Mouse (Mus musculus): ENCODE data around the gene Irf7.

Irf7 gene

DNA sequence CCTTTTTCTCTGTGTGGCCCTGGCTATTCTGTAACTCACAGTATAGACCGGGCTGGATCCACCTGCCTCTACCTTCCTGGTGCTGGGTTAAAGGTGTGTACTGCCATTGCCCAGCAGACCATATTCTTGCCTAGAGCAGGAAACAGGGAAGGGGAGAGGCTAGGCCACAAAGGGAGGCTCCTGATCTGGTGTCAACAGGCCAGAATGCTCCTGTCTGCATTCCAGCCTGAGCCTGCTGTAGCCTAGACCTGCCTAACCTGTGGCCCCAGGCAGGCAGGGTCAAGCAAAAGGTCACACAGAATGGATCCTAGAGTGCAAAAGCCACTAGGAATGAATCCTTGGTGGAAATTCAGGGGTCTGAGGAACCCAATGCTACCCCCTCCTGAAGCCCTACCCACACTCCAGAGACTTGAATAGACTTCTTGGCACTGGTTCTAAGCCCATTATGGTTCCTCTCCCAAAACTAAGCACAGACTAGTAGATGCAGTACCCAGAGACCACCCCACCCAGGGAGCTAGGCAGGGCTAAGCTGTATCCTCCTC lies 46.7 kb downstream of the Irf7 start:
- DNase-seq: peak; percentile 86

DNA sequence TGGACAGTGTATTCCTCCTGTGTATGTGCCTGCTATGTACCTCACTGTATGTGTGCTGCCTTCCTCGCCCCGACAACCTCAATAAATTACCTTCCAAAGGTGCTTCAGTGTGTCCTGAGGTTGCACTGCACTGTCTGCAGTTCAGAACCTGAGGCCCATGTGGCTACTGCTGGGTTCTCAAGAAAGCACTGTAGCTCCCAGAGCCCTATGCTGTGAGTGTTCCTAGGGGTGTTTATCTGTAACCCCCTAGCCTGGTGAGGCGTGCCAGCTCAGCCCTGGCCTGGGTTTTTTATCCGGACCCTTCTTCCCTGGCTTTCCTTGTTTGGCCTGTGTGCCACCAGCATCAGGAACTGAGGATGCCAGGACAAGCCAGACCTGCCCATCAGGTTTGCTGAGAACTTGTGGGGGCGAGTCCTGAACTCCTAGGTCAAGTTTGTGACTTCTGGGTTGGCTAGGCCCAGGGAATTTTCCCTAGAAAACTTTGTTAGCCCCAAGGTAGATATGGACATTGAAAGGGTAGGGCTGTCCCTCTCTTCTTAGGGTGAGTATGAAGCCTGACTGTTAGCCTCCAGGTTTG lies 47.6 kb downstream of the Irf7 start:
- no peak for DNase-seq

DNA sequence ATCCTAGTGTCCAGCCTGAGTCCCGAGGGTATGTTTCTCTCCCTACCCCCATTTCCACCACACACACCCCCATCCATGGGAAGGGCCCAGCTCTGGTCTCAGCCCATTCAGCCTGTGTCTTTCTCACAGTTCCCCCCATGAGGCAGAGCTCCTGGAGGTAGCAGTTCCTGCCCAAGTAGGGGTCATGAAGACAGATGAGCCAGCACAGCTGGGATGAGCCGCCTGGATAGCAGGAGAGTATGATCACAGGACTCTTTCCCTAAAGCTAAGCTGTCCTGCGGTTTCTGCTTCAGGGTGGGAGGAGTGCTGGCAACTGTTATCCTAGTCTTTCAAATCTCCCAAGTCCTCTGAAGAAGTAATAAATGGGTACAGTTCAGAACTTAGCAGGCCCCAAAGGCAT lies 48.1 kb downstream of the Irf7 start:
- DNase-seq: no peak

DNA sequence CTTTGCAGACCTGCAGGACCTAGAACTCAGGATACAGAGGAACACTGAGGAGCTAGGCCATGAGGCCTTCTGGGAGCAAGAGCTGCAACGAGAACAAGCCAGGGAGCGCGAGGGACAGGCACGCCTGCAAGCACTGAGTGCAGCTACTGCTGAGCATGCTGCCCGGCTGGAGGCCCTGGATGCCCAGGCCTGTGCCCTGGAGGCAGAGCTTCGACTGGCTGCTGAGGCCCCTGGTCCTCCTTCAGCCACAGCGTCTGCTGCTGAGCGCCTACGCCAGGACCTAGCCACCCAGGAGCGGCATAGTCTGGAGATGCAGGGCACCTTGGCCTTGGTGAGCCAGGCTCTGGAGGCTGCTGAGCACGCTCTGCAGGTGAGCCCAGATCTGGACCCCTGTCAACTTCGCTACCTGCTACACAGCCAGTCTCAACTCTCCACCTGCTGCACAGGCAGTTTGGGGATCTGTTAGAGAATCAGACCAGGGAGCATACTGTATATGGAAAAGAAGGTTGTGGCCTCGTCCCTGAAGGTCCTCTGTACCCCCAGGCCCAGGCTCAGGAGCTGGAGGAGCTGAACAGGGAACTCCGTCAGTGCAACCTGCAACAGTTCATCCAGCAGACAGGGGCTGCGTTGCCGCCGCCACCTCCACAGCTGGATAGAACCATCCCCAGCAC lies 48.8 kb downstream of the Irf7 start:
- peak; percentile 88 for DNase-seq

DNA sequence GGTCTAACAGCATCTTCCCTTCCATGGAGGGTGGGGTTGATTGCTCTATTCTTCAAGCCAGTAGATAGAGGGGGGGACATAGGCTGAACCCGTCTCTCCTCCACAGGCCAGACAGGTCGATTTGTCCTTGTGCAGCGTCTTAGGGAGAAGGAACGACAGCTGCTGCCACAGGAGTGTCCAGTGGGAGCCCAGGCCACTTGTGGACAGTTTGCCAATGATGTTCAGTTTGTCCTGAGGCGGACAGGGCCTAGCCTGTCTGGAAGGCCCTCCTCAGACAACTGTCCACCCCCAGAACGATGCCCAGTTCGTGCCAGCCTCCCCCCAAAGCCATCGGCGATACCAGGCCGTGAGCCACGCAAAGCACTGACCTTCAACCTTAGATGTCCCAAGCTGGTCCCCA lies 49.4 kb downstream of the Irf7 start:
- DNase-seq: peak; percentile 90

DNA sequence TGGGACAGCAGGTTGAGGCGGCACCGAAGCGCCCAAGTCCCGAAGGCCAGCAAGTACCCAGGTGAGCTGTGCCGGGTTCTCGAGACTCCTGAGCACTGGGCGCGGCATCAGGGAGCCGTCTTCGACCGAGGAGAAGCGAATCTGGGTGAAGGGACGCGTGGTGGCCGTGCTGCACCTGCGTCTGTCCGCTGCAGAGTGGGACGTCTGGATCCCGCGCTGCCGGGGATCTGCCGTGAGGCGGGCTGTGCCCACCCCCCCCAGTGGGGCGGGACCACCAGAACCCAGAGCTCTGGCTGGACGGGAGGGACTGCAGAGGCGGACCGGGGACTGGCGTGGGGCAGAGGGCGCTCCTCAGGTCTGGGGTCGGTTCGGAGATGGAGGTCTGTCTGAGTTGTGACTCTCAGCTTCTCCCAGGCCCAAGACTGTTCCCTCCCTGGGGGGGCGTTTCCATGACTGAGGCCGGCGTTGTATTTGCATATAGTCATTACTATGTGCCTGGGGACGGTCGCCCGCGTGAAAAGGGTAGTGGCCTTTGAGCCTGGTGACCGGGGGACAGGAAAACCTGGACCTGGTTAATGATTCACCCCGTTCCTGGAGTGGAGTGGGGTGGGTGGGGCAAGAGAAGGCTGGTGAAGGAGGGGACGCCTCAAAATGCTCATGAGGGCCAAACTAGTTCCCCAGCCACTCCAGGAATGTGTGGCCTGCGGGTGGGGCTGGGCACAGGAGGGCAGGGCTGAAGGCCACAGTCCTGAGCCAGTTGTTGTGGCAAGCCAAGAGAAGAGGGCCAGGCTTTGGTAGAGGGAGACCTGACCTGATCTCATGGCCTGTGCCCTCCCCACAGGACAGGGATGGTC lies 50.2 kb downstream of the Irf7 start:
- no peak for DNase-seq

DNA sequence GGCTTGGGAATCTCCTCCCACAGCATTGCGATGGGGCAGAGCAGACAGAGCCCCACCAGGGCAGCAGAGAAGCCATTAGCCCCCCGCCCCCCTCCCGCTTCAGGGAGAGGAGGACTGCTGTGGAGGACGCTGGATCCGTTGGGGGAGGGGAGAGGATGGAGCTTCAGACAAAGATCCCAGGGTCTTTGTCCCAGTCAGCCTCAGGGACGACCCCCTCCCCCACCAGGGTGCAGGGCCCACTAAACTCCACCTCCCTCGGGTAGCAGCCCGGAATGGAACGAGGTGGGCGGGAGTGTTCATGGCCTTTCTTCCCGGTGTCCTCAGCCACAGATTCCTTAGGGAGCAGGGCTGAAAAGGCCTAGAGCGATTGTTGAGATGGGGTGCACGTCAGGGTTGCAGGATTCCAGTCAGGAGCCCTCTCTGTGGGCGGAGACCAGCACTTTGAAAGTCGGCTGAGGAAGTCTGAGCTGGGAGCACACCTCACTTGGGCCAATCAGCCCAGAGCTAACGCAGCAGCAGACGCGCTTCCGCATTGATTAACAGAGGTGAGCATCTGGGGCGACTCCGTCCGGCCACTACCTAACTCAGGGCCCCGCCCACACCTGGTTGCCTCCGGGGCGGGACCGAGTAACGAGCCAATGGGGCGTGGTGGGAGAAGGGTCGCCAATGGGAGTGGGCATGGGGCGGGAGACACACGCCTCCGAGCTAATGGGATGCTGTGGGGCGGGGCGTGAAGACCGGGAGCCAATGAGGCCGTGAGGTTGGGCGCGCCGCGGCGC lies 51.0 kb downstream of the Irf7 start, which contains the start of gene Rassf7:
TSS of gene Rassf7 (plus strand) at position 760 of the 779 bp plus-strand sequence.
- DNase-seq: peak; percentile 99

DNA sequence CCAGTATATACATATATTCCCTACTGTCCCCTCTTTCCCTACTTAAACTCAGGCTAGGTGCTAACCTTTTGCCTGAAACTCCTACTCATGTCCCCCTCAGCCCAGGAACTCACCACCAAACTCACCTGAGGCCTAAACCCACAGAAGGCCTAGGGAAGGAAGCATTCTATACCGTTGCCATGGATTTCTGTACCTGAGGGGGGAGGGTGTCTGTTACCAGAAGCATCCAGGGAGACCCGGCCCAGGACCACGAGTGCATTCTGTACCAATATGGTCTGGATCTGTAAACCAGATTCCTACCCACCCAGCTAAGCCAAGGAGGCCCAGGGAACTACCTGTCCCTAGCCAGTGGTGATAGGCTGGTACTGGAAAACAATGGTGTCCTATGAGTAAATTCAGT lies 52.0 kb downstream of the Irf7 start:
- DNase-seq: peak; percentile 78

DNA sequence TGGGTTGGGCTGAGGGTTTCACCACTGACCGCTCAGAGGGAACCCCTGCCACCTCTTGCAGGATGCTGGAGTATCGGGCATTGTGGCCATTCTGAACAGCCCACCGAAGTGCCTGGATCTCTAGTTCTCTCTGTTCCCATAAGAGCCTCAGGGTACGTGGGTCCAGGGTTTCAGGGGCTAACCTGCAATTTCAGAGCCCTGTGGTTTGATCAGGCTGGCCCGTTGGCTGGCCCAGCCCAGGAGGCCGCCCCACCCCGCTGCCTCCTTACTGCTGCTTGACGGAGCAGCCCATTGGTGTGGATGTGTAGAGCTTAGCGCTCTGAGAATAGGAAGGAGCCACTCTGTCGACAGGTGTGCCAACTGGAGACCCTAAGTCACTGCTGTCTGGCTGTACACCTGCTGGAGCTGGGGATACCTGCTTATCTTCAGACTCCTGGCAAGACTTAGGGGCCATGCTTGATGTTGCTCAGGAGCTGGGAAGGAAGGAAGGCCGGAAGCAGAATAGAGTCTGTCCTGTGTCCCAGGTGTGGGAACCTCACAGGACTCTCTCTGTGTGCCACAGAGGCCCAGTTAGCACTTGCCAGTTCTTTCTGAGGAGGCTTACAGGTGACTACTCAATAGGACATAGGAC lies 52.6 kb downstream of the Irf7 start, which contains the start of gene Lmntd2:
TSS of gene Lmntd2 (minus strand) at position 476 of the 631 bp plus-strand sequence.
- DNase-seq: peak; percentile 83

DNA sequence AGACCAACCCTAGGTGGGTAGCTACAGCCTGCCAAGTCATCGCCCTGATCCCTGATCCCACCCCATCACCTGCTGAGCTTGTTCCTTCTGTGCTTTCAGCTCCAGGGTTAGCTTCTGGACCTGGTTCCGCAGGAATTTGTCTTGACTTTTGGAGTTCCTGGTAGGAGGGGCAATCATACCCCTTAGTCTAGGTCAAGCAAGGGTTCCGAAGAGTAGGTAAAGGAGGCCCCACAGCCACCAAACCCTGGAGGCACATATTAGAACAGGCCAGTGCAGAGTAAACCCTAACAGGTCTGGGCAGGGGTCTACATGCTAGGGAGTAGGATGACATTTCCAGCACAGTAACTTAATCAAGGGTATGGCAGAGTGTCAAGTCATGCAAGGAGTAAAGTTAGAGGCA lies 53.1 kb downstream of the Irf7 start:
- DNase-seq: peak; percentile 79
